Mouse (Mus musculus) liver, adult (tissue): ENCODE results near the gene Ebf4.
A peak's percentile ranks its signal among the peaks of the same experiment; 100 is the strongest.

Source experiments
- GATA4 ChIP-seq: IDR thresholded peaks from 2 replicates; pipeline ENCODE4 v1.6.1; 2014; ENCODE audit warnings: mild to moderate bottlenecking, low read length; ENCODE audit not compliant: insufficient replicate concordance

Gene Ebf4

DNA sequence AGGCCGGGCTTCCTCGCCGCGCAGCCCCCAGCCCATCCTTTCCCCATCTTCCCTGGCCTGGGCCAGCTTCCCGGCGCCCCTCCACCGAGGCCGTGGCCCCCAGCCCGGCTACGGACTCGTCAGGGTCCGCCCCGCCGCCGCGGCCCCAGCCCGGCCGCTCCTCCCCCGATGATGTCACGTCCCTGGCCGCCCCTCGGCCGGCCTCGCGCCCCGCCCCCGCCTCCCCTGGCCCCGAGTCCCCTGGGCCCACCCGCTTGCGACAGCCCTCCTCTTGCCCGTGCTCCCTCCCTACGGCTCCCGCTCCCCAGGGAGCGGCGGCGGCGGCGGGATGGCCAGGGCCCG lies at the start of gene Ebf4:
Ebf4 (plus strand) TSS at position 234 of the 342 bp plus-strand sequence.
- TF ChIP-seq GATA4: no peak

DNA sequence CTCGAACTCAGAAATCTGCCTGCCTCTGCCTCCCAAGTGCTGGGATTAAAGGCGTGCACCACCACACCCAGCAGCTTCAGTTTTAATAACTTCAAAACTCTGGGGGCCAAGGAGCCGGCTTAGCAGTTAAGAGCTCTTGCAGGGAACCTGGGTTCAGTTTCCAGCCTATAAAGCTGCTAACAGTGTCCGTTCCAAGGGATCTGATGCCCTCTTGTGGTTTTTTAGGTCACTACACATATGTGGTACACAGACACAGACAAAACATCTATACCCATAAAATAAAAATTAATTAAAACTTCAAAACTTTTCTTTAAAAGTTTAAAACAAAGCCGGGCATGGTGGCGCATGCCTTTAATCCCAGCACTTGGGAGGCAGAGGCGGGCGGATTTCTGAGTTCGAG lies 48.1 kb upstream of the Ebf4 start:
- no peak for TF ChIP-seq GATA4

DNA sequence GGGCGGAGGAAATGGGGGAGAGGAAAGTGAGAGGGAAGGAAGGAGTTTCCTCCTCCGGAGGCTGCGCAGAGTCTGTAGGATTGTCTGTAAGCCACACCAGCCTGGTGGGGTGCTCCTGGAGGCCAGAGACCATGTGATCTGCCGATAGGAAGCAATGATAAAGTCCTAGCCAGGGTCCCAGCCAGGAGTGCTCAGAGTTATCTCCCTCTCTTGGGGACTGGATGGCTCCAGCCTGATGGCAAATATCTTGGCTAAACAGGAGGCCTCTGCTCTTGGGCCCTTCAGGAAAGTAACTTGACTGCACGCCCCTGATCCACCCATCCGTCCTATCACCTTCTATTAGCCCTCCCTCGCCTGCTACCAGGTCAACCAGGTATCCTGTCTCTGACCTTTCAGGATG lies 46.7 kb upstream of the Ebf4 start:
- no peak for TF ChIP-seq GATA4

DNA sequence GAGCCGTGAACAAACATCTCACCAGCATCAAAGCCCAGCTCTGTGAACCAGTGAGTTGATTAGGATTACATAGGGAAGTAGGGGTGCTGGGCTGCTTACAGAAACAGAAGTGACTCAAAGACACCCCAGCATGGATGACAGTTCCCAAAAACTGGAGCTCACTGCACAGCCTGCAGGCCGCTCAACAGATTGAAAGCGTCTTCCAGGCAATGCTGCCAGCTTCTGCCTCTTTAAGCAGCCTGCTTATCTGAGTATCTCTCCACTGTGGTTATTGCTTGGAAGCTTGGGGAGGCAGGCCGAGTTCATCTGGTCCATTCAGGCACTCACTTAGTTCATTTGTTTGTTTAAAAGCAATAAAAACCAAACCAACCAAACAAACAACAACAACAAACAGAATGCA lies 38.2 kb upstream of the Ebf4 start:
- no peak for TF ChIP-seq GATA4

DNA sequence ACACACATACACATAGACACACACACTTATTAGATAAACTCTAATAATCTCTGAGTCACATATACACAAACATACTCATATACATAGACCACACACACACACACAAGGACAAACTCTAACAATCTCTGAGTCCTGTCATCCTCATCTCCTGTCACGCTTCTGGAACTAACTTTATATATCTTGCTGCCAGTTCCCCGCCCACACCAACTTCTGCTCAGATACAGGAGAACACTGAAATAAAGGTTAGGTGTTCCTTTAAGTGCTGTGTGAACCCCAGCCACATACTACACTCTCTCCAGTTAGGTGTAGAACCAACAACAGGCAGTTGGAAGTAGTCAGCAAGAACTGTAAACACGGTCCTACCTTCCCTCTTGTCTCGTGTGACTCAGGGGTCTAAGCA lies 34.1 kb upstream of the Ebf4 start:
- TF ChIP-seq GATA4: no peak

DNA sequence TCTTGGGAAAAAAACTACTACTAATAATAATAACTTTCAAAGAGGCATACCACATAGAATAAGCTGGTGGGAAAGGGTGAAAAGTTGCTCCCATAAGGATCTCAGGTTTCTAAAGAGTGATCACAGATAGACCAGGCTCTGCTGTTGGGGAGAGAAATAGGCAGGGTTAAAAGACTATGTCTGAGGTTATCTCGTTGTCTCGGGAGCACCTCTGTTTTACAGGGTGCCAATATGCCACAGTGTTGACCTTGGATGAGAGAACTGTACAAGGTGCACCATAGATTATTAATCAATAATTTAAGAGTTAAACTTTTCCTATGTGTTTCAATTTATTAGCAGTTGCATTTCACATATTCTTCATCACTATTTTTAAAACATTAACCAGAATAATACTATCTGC lies 33.1 kb upstream of the Ebf4 start:
- TF ChIP-seq GATA4: no peak

DNA sequence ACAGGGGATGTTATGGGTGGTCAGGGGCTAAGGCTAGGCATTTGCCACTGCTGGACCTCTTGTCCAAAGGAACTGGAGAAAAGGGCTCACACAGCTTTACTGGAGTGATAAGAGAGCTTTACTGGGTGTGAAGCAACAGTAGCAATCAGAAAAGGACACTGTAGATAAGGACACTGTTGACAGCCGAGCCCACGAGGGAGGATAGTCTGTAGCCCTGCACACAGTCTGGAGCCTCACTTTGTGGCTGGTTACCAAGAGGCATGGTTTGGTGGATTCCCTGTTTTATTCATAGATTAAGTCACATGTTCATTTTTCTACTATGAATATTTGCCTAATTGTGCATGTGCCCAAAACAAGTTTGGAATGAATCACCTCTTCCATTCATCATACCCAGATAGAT lies 32.6 kb upstream of the Ebf4 start:
- no peak for TF ChIP-seq GATA4

DNA sequence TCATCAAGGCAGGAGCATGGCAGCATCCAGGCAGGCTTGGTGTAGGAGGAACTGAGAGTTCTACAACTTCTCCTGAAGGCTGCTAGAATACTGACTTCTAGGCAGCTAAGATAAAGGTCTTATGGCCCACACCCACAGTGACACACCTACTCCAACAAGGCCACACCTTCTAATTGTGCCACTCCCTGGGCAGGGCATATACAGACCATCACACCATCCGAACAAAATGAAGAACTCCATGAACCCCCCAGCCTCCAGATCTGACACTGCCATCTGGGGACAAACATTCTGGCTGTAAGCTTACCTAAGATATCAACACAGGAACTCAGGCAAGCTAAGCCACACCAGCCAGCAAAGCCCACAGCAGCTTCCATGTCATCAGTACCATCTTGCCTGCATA lies 29.4 kb upstream of the Ebf4 start:
- TF ChIP-seq GATA4: no peak

DNA sequence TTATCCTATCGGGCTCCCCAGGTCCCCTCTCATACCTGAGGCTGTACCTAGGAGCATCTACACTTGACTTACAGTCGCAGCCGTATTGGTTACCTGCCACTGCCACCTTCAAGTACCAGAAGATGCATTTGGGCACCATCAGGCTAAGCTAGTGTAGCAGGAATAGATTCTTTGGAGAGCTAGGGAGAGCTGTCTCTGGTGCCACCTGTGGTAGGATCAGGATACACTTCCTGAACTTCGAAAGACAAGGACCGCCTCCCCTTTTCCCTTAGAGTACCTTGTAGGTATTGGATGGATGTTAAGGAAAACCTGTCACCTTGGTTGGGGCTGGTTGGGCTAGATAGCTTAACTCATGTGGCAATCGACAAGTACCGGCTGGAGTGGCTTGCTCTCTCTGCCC lies 26.9 kb upstream of the Ebf4 start:
- no peak for TF ChIP-seq GATA4

DNA sequence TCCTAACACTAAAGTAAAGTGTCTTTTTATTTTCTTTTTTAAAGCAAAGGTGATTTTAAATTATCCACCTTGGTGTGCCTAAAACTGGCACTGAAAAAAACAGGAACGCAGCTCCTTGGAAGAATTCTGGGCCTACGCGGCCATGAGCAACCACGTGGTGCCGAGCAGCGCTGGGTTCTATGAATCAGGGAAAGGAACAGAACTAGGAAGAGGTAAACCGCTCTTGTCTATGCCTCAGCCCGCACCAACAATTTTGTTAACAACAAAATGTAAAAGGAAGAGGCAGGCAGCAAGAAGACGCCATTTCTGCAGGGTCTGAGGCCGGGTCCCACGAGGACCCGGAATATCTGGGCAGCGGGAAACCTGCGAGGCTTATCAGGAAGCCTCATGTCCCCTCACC lies 21.2 kb upstream of the Ebf4 start:
- no peak for TF ChIP-seq GATA4

DNA sequence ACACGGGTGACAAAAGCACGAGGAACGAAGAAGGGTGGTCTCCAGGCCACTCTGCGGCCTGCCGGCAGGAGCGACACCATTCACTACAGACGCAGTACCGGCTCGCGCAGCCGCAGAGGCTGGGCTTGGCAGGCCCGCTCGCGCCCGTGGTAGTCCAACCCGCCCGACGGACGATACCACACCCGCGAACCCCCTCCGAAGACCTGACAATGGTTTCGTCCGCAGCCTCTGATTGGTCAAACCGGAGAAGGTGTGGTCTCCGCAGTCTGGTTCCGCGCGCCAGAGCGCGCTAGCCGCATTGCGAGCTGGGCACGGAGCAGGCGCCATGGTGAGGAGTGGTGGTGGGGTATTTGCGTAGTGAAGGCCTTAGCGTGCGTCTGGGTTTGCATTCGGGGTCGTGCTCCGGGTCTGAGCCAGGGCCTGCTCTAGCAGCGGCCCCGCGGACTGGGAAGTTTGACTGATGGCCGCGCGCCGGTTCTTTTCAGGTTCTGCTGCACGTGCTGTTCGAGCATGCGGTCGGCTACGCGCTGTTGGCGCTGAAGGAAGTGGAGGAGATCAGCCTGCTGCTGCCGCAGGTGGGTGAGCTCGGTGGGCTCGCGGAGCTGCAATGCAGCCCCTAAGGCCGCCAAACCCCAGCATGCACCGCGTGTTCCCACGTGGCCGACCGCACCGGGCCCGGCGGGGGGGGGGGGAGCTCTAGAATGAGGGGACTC lies 20.7 kb upstream of the Ebf4 start, which contains the start of gene Nop56:
Nop56 (plus strand) TSS at position 282 of the 713 bp plus-strand sequence.
- peak; percentile 7; the same call in 1 of the 2 replicates for TF ChIP-seq GATA4

DNA sequence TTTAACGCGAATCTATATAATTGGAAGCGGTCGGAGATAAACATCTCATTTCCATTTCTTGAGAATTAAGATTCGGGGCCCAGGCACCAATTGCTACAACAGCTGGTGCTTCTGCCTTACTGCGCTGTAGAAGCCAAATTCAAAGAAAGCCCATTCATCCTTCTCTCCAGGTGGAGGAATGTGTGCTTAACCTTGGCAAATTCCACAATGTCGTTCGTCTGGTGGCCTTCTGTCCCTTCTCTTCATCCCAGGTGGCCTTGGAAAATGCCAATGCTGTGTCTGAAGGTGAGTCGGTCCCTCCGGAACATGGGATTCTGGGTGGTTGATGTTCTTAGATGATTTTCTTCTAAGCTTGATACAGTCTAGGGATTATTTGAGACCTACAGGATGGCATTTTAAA lies 20.1 kb upstream of the Ebf4 start:
- TF ChIP-seq GATA4: no peak

DNA sequence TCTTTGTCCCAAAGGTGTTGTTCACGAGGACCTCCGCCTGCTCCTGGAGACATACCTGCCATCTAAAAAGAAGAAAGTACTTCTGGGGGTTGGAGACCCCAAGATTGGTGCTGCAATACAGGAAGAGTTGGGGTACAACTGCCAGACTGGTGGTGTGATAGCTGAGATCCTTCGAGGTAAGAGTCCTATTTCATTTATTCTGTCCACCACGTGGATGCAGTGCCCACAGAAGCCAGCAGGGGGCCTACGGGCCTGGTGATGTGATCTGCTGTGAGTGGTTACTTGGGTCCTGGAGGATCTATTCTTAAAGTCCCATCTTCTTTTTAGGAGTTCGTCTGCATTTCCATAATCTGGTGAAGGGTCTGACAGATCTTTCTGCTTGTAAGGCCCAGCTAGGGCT lies 19.3 kb upstream of the Ebf4 start:
- no peak for TF ChIP-seq GATA4

DNA sequence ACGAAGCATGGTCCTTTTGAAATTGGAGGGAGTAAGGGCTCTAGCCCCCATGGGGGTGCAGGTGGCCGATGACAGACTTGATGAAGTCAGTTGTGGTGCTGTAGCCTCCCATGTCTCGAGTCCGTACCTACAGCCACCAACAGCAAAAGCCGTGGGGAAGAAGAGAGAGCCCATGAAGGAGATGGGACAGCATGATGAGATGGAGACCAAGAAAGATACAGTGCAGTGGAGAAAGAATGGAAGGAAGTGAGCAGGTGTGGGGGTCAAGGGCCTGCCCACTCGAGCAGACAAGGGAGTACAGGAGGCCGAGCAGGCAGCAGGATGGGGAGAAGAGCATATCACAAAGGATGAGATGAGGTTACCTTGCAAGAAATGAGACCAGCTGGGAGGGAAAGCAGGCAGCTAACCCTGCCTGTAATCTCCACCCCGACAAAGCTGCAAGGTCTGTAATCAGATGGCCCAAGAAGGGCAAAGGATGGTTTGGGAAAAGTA lies 15.3 kb upstream of the Ebf4 start:
- no peak for TF ChIP-seq GATA4

DNA sequence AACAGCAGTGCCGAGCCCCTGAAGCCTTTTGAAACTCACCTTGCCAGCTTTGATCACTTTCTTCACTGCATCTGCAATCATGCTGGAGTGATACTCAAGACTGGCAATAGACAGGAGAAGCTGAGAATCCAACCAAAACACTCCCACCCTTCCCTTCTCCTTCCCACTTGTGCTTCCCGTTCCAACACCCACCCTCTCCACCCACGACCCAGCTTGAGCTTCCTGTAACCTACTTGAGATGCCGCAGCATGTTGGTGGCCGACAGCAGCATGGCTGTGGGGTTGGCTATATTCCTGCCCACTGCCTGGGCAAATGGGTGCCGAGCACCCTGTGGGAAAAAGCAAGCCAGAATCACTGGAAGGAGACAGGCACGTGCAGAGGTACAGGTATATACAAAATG lies 14.7 kb upstream of the Ebf4 start:
- no peak for TF ChIP-seq GATA4

DNA sequence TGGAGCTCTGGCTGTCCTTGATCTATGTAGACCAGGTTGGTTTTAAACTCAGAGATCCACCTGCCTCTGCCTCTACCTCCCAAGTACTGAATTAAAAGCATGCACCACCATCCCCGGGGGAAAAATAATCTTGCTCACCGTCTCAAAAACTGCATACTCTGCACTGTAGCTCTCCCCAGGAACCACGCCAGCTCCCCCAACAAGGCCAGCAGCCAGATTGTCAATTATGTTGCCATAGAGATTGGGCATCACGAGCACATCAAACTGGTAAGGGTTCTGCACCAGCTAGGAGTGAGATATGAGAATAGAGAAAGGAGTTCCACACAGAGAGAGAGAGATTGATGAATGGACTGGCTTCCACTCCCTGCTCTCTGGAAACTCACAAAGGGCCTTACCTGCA lies 14.2 kb upstream of the Ebf4 start:
- TF ChIP-seq GATA4: no peak
